ENCODE assay signal across 8 mouse cellular contexts in genomic region chr9:121477305-121477911, GRCm38 (mm10). TPM values are rescaled to one million over a fixed set of nuclear protein-coding genes. Genes with fewer than 3 reads are reported as not detected.
DNase-seq lines count a peak whose midpoint lies in the region; ATAC-seq and TF ChIP-seq lines count a peak whose summit lies in the region.

No protein-coding gene starts in this region.

- ATAC-seq in hindbrain, postnatal 0 days: peak; percentile 62

- no peak overlapping the region for H3K4me3 ChIP-seq in hindbrain, postnatal 0 days (ENCODE audit: low read length)

- no peaks in the 10 kb centered on the region for H3K4me1 ChIP-seq in hindbrain, postnatal 0 days (ENCODE audit: insufficient read depth, low read length)

- no peaks in the 10 kb centered on the region for H3K9me3 ChIP-seq in hindbrain, postnatal 0 days (ENCODE audit: low read length)

- no peak overlapping the region for H3K27ac ChIP-seq in hindbrain, postnatal 0 days

- peak overlapping the region; percentile 39 for H3K4me2 ChIP-seq in hindbrain, postnatal 0 days (ENCODE audit: low read depth, low read length)

- intact Hi-C loops in heart, postnatal 25 days (cut with DNase I): loop anchor here (5.0 kb wide), 1 partner anchor 230 kb away; no protein-coding TSS in a partner anchor
- intact Hi-C loops in left cerebral cortex, postnatal 14 days (cut with DNase I): loop anchor here (5.0 kb wide), 1 partner anchor 200 kb away; no protein-coding TSS in a partner anchor

- WGBS in hindbrain, postnatal 0 days: 6% methylated on average over 15 of the region's 15 CpGs

- H3K9ac ChIP-seq in hindbrain, postnatal 0 days (replicated peaks; ENCODE audit: low read length): no peak overlapping the region

- peak; percentile 86 for TF ChIP-seq CTCF in hindbrain, postnatal 0 days (IDR thresholded peaks at IDR 0.05; ENCODE audit: low read depth)

- H3K36me3 ChIP-seq in hindbrain, postnatal 0 days (ENCODE audit: insufficient read depth, low read length): peaks cover 11% of the 10 kb centered on the region

- DNase-seq in heart, adult 11 months: peak; percentile 94
- no peak for DNase-seq in heart, postnatal 25 days (ENCODE audit: low spot score)
- DNase-seq in cerebellum, postnatal 10 days: peak; percentile 92 to 96
- peak; percentile 68 to 78 for DNase-seq in frontal cortex, postnatal 36 days (ENCODE audit: low spot score in 2 of 2)
- peak; percentile 95 for DNase-seq in hindbrain, postnatal 0 days (ENCODE audit: low spot score)
- peak; percentile 78 to 85 for DNase-seq in left cerebral cortex, postnatal 14 days (ENCODE audit: low spot score in 2 of 2)
- DNase-seq in mesoderm, embryonic 11.5 days (ENCODE audit: low read depth, low spot score): peak; percentile 87
- DNase-seq in skeletal muscle tissue, adult 2 months (ENCODE audit: low read depth, low spot score): peak; percentile 75

- no peaks in the 10 kb centered on the region for H3K27me3 ChIP-seq in hindbrain, postnatal 0 days (ENCODE audit: insufficient read depth, low read length)

RNA-seq across cellular contexts. Expression of gene Cck, which starts 18.1 kb away (rescaled TPM):
- not detected for total RNA-seq in heart, postnatal 25 days (2021)
- 121 and 143 TPM in 2 replicates for total RNA-seq in hindbrain, postnatal 0 days (2014; rRNA removed)
- polyA plus RNA-seq in hindbrain, postnatal 0 days (2015; fragmentation: Nextera tagmentation; extraction: Ambion mirVana): 77.3 and 84.8 TPM in 2 replicates
- total RNA-seq in left cerebral cortex, postnatal 14 days (2021): 100 to 1,000 TPM; 625 to 626 TPM

Comparison
In these comparisons a context has a peak if more than half of its experiments do, and no peak if none do; other contexts are left out.
1. RNA of gene Cck, which starts 18.1 kb away (total RNA-seq): 625 to 626 TPM in left cerebral cortex, postnatal 14 days and 121 to 143 TPM in hindbrain, postnatal 0 days; not detected in heart, postnatal 25 days; every median in the first group is over 10 times any median in the second.